Mouse (Mus musculus): ENCODE results near the gene Kank1.

DNA sequence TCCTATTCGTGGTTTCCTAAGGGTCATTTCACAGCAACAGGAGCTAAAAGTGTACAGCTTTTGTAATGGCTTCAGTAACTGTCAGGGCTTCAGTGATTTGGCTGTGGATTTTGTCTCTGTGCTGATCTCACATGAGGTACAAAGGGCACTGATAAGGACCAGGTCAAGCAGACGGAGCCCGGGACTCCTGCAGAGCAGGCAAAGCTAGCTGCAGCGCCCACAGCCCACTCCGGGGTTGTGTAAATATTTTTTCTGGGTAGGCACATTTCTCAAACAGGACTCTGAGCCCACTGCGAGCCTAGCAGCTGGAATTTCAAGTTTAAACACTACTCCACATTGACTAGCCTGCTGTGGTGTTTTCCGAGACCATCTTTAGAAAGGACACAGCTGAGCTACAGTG lies 145.2 kb downstream of the Kank1 start:
- TF ChIP-seq TAL1 (IDR thresholded peaks at IDR 0.05; ENCODE audit: low read length) (no peak), GATA1 (IDR thresholded peaks at IDR 0.05; ENCODE audit: low read length) (no peak)
